Mouse (Mus musculus): Measurements from ENCODE around the gene Padi1.

- TF ChIP-seq MAFK (IDR thresholded peaks at IDR 0.05; ENCODE audit: insufficient read depth, low read depth, low read length) (no peak), ZC3H11A (IDR thresholded peaks at IDR 0.05; ENCODE audit: borderline replicate concordance, low read depth, low read length) (no peak), CHD2 (IDR thresholded peaks at IDR 0.05; ENCODE audit: low read depth, low read length) (no peak), HCFC1 (IDR thresholded peaks at IDR 0.05; ENCODE audit: borderline replicate concordance, insufficient read depth, low read length) (no peak), ZNF384 (IDR thresholded peaks at IDR 0.05; ENCODE audit: low read depth, low read length) (no peak)
Measured at GRCm38 (mm10) chr4:140834327-140834934, 11.1 kb downstream of the Padi1 start.
